Mouse (Mus musculus): Measurements from ENCODE around the gene Zbtb20. TPM values are rescaled to one million over a fixed set of nuclear protein-coding genes. Genes with fewer than 3 reads are reported as not detected.

Zbtb20 gene
- total and polyA plus RNA-seq, 2 experiments from 2014 or later = 19.8 to 45.8 TPM

DNA sequence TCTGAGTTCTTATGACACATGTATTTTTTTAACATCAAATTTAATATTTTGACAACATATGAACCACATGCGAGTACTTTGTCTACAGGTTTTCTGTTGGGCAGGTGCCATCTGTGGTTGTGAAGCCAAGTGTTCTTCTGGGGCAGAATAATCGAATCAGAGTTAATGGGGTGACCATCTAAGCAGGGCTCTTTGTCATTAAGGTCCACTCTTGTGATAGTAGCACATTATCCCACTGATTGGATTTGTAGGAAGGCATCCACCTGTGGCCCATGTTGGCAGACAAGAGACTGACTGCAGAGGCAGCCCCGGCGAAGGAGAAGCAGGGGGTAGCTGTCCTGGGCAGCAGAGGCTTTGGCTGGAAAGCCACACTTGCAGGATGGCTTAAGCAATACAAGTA is 254.3 kb downstream of the Zbtb20 start:
- Histone ChIP-seq H3K27me3 (ENCODE audit: control insufficient read depth, insufficient read depth, low read length) (no peaks in the 10 kb centered on the region), H3K4me3 (ENCODE audit: low read depth, low read length) (no peak overlapping the region), H3K36me3 (replicated peaks; ENCODE audit: control insufficient read depth, insufficient read depth, low read length) (no peaks in the 10 kb centered on the region), H3K9me3 (replicated peaks; ENCODE audit: control insufficient read depth, low read length) (no peaks in the 10 kb centered on the region), H3K27ac (ENCODE audit: low read depth) (no peak overlapping the region), H3K9ac (replicated peaks; ENCODE audit: low read depth, low read length) (no peak overlapping the region), H3K4me1 (ENCODE audit: control insufficient read depth, insufficient read depth) (peaks cover 5% of the 10 kb centered on the region; the same call in 1 of the 2 replicates), H3K4me2 (ENCODE audit: low read depth, low read length) (no peak overlapping the region)
- TF ChIP-seq EP300 (IDR thresholded peaks at IDR 0.05; ENCODE audit: low read depth) = no peak
- no peak for TF ChIP-seq CTCF (IDR thresholded peaks at IDR 0.05; ENCODE audit: low read depth)
- ATAC-seq (ENCODE audit: insufficient read depth, low read depth) (no peak), DNase-seq (ENCODE audit: low spot score) (no peak)
- 79% methylated on average over 4 of the region's 4 CpGs for WGBS

DNA sequence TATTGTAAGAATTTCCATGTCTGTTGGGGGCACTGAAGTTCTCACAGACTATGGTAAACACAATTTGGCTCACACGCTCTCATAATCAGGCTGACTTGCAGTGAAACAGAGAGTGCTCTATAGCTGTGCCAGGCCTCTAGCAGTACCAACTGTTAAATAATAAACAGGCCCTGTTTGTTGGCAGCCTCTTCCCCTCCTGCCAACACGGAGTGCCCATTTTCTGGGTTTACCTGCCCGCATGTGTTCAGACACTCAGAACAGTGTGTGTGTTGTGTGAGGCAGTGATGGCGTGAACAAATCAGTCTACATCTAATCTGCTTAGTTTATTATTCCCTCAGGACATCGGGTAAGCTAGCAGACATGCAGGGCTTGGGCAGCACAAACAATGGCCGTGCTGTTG is 254.9 kb downstream of the Zbtb20 start:
- WGBS = 64% methylated on average over 6 of the region's 6 CpGs
- Histone ChIP-seq H3K4me1 (ENCODE audit: control insufficient read depth, insufficient read depth) (peaks cover 5% of the 10 kb centered on the region; the same call in 1 of the 2 replicates), H3K27me3 (ENCODE audit: control insufficient read depth, insufficient read depth, low read length) (no peaks in the 10 kb centered on the region), H3K4me2 (ENCODE audit: low read depth, low read length) (no peak overlapping the region), H3K36me3 (replicated peaks; ENCODE audit: control insufficient read depth, insufficient read depth, low read length) (no peaks in the 10 kb centered on the region), H3K4me3 (ENCODE audit: low read depth, low read length) (no peak overlapping the region), H3K9ac (replicated peaks; ENCODE audit: low read depth, low read length) (no peak overlapping the region), H3K9me3 (replicated peaks; ENCODE audit: control insufficient read depth, low read length) (no peaks in the 10 kb centered on the region), H3K27ac (ENCODE audit: low read depth) (no peak overlapping the region)
- no peak for DNase-seq (ENCODE audit: low spot score)
- ATAC-seq (ENCODE audit: insufficient read depth, low read depth) = no peak
- TF ChIP-seq CTCF (IDR thresholded peaks at IDR 0.05; ENCODE audit: low read depth) (no peak), EP300 (IDR thresholded peaks at IDR 0.05; ENCODE audit: low read depth) (no peak)

- no peak for TF ChIP-seq CTCF (IDR thresholded peaks at IDR 0.05; ENCODE audit: low read depth)
- no peak for TF ChIP-seq EP300 (IDR thresholded peaks at IDR 0.05; ENCODE audit: low read depth)
- Histone ChIP-seq H3K36me3 (replicated peaks; ENCODE audit: control insufficient read depth, insufficient read depth, low read length) (no peaks in the 10 kb centered on the region), H3K4me1 (ENCODE audit: control insufficient read depth, insufficient read depth) (peaks cover 5% of the 10 kb centered on the region; the same call in 1 of the 2 replicates), H3K27me3 (ENCODE audit: control insufficient read depth, insufficient read depth, low read length) (no peaks in the 10 kb centered on the region), H3K4me3 (ENCODE audit: low read depth, low read length) (no peak overlapping the region), H3K9ac (replicated peaks; ENCODE audit: low read depth, low read length) (no peak overlapping the region), H3K27ac (ENCODE audit: low read depth) (no peak overlapping the region), H3K9me3 (replicated peaks; ENCODE audit: control insufficient read depth, low read length) (no peaks in the 10 kb centered on the region), H3K4me2 (ENCODE audit: low read depth, low read length) (no peak overlapping the region)
- no peak for DNase-seq (ENCODE audit: low spot score)
- ATAC-seq (ENCODE audit: insufficient read depth, low read depth) = no peak
These were observed 255.4 kb downstream of the Zbtb20 start for GRCm38 (mm10) chr16:43131077-43131476.

GRCm38 (mm10) chr16:43168506-43168905 is 292.8 kb downstream of the Zbtb20 start:
- Histone ChIP-seq H3K27me3 (ENCODE audit: control insufficient read depth, insufficient read depth, low read length) (no peaks in the 10 kb centered on the region), H3K4me3 (ENCODE audit: low read depth, low read length) (no peak overlapping the region), H3K9ac (replicated peaks; ENCODE audit: low read depth, low read length) (no peak overlapping the region), H3K4me1 (ENCODE audit: control insufficient read depth, insufficient read depth) (no peaks in the 10 kb centered on the region), H3K27ac (ENCODE audit: low read depth) (no peak overlapping the region), H3K36me3 (replicated peaks; ENCODE audit: control insufficient read depth, insufficient read depth, low read length) (no peaks in the 10 kb centered on the region), H3K4me2 (ENCODE audit: low read depth, low read length) (no peak overlapping the region), H3K9me3 (replicated peaks; ENCODE audit: control insufficient read depth, low read length) (no peaks in the 10 kb centered on the region)
- 79% methylated on average over 4 of the region's 4 CpGs for WGBS
- DNase-seq (ENCODE audit: low spot score) (peak; percentile 38), ATAC-seq (ENCODE audit: insufficient read depth, low read depth) (no peak)
- peak; percentile 47 for TF ChIP-seq CTCF (IDR thresholded peaks at IDR 0.05; ENCODE audit: low read depth)
- TF ChIP-seq EP300 (IDR thresholded peaks at IDR 0.05; ENCODE audit: low read depth) = no peak

DNA sequence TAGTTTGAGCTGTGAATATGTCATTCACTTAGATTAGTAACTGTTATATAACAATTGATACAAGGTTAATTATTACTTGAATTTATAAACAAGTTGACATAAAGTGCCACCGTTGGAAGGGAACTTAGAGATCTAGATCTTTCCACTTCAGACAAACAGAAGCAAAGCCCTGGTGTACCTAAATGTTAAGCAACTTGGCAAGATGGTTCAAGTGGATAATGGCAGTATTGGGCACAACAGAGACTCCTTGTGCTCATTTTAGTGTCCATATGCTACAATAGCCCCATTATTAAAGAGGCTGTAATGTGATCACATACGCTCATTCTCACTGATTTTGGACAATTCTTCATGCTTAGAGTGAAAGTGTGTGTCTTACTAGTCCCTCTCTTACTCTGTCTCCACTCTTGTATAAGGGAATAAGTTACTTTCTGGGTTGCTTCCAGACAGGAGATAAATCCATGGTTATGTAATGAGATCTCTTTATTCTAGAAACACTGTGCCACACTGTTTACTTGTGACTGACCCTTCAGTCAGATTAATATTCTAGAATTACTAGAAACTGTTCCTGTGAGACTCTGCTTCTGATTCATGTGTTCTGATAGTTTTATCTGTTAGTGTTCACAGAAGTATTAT is 293.7 kb downstream of the Zbtb20 start:
- Histone ChIP-seq H3K9ac (replicated peaks; ENCODE audit: low read depth, low read length) (no peak overlapping the region), H3K4me2 (ENCODE audit: low read depth, low read length) (no peak overlapping the region), H3K9me3 (replicated peaks; ENCODE audit: control insufficient read depth, low read length) (no peaks in the 10 kb centered on the region), H3K4me1 (ENCODE audit: control insufficient read depth, insufficient read depth) (no peaks in the 10 kb centered on the region), H3K36me3 (replicated peaks; ENCODE audit: control insufficient read depth, insufficient read depth, low read length) (no peaks in the 10 kb centered on the region), H3K4me3 (ENCODE audit: low read depth, low read length) (no peak overlapping the region), H3K27ac (ENCODE audit: low read depth) (no peak overlapping the region), H3K27me3 (ENCODE audit: control insufficient read depth, insufficient read depth, low read length) (no peaks in the 10 kb centered on the region)
- ATAC-seq (ENCODE audit: insufficient read depth, low read depth) (no peak), DNase-seq (ENCODE audit: low spot score) (no peak)
- WGBS = 90% methylated on average over 2 of the region's 2 CpGs
- TF ChIP-seq CTCF (IDR thresholded peaks at IDR 0.05; ENCODE audit: low read depth) = no peak
- TF ChIP-seq EP300 (IDR thresholded peaks at IDR 0.05; ENCODE audit: low read depth) = no peak

DNA sequence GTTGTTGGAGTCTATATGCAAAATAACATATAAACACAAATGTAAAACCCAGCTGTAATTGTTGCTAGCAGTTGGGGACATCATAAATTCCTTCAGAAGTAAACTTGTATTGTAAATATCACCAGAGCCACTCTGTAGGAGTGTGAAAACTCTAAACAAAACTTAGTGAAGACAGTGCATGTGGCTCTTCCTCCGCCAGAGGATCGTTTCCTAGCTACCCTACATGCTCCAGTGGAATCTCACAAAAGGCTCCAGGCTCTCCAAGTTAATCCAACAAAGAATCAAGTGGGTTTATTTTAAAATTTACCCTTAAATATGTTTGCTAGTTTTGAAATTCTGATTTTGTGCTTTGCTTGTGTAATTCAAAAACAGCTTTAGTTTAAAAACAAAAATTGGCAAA is 296.5 kb downstream of the Zbtb20 start:
- no peak overlapping the region for H3K9ac ChIP-seq (replicated peaks; ENCODE audit: low read depth, low read length)
- ATAC-seq (ENCODE audit: insufficient read depth, low read depth) = no peak

More for the DNA sequence above, 296.5 kb downstream of the Zbtb20 start:
- no peaks in the 10 kb centered on the region for H3K9me3 ChIP-seq (replicated peaks; ENCODE audit: control insufficient read depth, low read length)
- no peaks in the 10 kb centered on the region for H3K4me1 ChIP-seq (ENCODE audit: control insufficient read depth, insufficient read depth)
- no peak overlapping the region for H3K4me2 ChIP-seq (ENCODE audit: low read depth, low read length)
- no peak overlapping the region for H3K4me3 ChIP-seq (ENCODE audit: low read depth, low read length)
- no peaks in the 10 kb centered on the region for H3K27me3 ChIP-seq (ENCODE audit: control insufficient read depth, insufficient read depth, low read length)
- WGBS = 78% methylated on average over 2 of the region's 2 CpGs
- DNase-seq (ENCODE audit: low spot score) = no peak
- no peaks in the 10 kb centered on the region for H3K36me3 ChIP-seq (replicated peaks; ENCODE audit: control insufficient read depth, insufficient read depth, low read length)
- no peak overlapping the region for H3K27ac ChIP-seq (ENCODE audit: low read depth)
- TF ChIP-seq EP300 (IDR thresholded peaks at IDR 0.05; ENCODE audit: low read depth) = no peak
- no peak for TF ChIP-seq CTCF (IDR thresholded peaks at IDR 0.05; ENCODE audit: low read depth)

Data from heart, postnatal 0 days (tissue).